Mouse (Mus musculus): ENCODE results near the gene Mrpl12. TPM values are rescaled to one million over a fixed set of nuclear protein-coding genes. Genes with fewer than 3 reads are reported as not detected.

Mrpl12 gene
- 282 and 300 TPM in 2 replicates for polyA plus RNA-seq (2012; rRNA removed)

- DNase-seq: peak; percentile 94
Observed at GRCm38 (mm10) chr11:120484265-120484981, at the start of gene Mrpl12. Gene Mrpl12 (plus strand): TSS chr11:120484613.

GRCm38 (mm10) chr11:120437152-120437856, 47.1 kb upstream of the Mrpl12 start, which contains the start of gene Nploc4:
Gene Nploc4 (minus strand): TSS chr11:120437708.
- Histone ChIP-seq H3K4me3 (ENCODE audit: insufficient read depth, low read depth, low read length) (peak within 1 kb of the TSS; percentile 97), H3K36me3 (ENCODE audit: control insufficient read depth, insufficient read depth, low read length) (no peaks in the 10 kb centered on the region), H3K4me1 (ENCODE audit: control insufficient read depth, insufficient read depth, low read length) (peaks cover 5% of the 10 kb centered on the region; the same call in 1 of the 2 replicates), H3K27me3 (replicated peaks; ENCODE audit: control insufficient read depth, insufficient read depth, low read length) (no peaks in the 10 kb centered on the region), H3K27ac (ENCODE audit: insufficient read depth, low read depth, low read length) (peak within 1 kb of the TSS; percentile 85)
- 3% methylated on average over 68 of the region's 77 CpGs for WGBS
- TF ChIP-seq POLR2A (IDR thresholded peaks at IDR 0.05; ENCODE audit: low read depth, low read length) (peak; percentile 35), CTCF (conservative IDR thresholded peaks at IDR 0.05; ENCODE audit: insufficient read depth, insufficient read length, low read depth, low read length) (no peak)
- peak; percentile 88 for DNase-seq

More at GRCm38 (mm10) chr11:120484265-120484981, at the start of gene Mrpl12:
- under 1% methylated on average over 60 of the region's 60 CpGs for WGBS
- H3K27me3 ChIP-seq (replicated peaks; ENCODE audit: control insufficient read depth, insufficient read depth, low read length): no peaks in the 10 kb centered on the region
- peaks cover 10% of the 10 kb centered on the region; the same call in 1 of the 2 replicates for H3K4me1 ChIP-seq (ENCODE audit: control insufficient read depth, insufficient read depth, low read length)
- H3K4me3 ChIP-seq (ENCODE audit: insufficient read depth, low read depth, low read length): peak within 1 kb of the TSS; percentile 92
- no peaks in the 10 kb centered on the region for H3K36me3 ChIP-seq (ENCODE audit: control insufficient read depth, insufficient read depth, low read length)
- peak within 1 kb of the TSS; percentile 95 for H3K27ac ChIP-seq (ENCODE audit: insufficient read depth, low read depth, low read length)
- TF ChIP-seq POLR2A (IDR thresholded peaks at IDR 0.05; ENCODE audit: low read depth, low read length): peak; percentile 81
- 0 out of 2 replicates have a peak, but pooled peaks have one; percentile 3 for TF ChIP-seq CTCF (conservative IDR thresholded peaks at IDR 0.05; ENCODE audit: insufficient read depth, insufficient read length, low read depth, low read length)

- Histone ChIP-seq H3K27ac (ENCODE audit: insufficient read depth, low read depth, low read length) (peak overlapping the region; percentile 71; the same call in 1 of the 2 replicates), H3K36me3 (ENCODE audit: control insufficient read depth, insufficient read depth, low read length) (no peaks in the 10 kb centered on the region), H3K4me1 (ENCODE audit: control insufficient read depth, insufficient read depth, low read length) (peaks cover 5% of the 10 kb centered on the region; the same call in 1 of the 2 replicates), H3K27me3 (replicated peaks; ENCODE audit: control insufficient read depth, insufficient read depth, low read length) (no peaks in the 10 kb centered on the region), H3K4me3 (ENCODE audit: insufficient read depth, low read depth, low read length) (peak overlapping the region; percentile 97)
- WGBS: 20% methylated on average over 12 of the region's 12 CpGs
- DNase-seq: no peak
- TF ChIP-seq CTCF (conservative IDR thresholded peaks at IDR 0.05; ENCODE audit: insufficient read depth, insufficient read length, low read depth, low read length) (no peak), POLR2A (IDR thresholded peaks at IDR 0.05; ENCODE audit: low read depth, low read length) (no peak)
Observed at GRCm38 (mm10) chr11:120437857-120438385, 46.5 kb upstream of the Mrpl12 start.

- TF ChIP-seq CTCF (conservative IDR thresholded peaks at IDR 0.05; ENCODE audit: insufficient read depth, insufficient read length, low read depth, low read length): no peak
- Histone ChIP-seq H3K27ac (ENCODE audit: insufficient read depth, low read depth, low read length) (no peak within 1 kb of the TSS), H3K4me3 (ENCODE audit: insufficient read depth, low read depth, low read length) (no peak within 1 kb of the TSS), H3K36me3 (ENCODE audit: control insufficient read depth, insufficient read depth, low read length) (no peaks in the 10 kb centered on the region), H3K27me3 (replicated peaks; ENCODE audit: control insufficient read depth, insufficient read depth, low read length) (no peaks in the 10 kb centered on the region), H3K4me1 (ENCODE audit: control insufficient read depth, insufficient read depth, low read length) (no peaks in the 10 kb centered on the region)
- WGBS: 91% methylated on average over 3 of the region's 3 CpGs
- DNase-seq: no peak
Observed at GRCm38 (mm10) chr11:120442344-120442743, 42.1 kb upstream of the Mrpl12 start, which contains the start of gene Tspan10. Gene Tspan10 (plus strand): TSS chr11:120442644.

- no peak for DNase-seq
- WGBS: 69% methylated on average over 3 of the region's 3 CpGs
Observed at GRCm38 (mm10) chr11:120442765-120443280, 41.6 kb upstream of the Mrpl12 start.

GRCm38 (mm10) chr11:120444106-120444505, 40.3 kb upstream of the Mrpl12 start:
- WGBS: 71% methylated on average over 6 of the region's 6 CpGs
- no peak overlapping the region for H3K27ac ChIP-seq (ENCODE audit: insufficient read depth, low read depth, low read length)
- no peak for DNase-seq

More at GRCm38 (mm10) chr11:120442765-120443280, 41.6 kb upstream of the Mrpl12 start:
- TF ChIP-seq POLR2A (IDR thresholded peaks at IDR 0.05; ENCODE audit: low read depth, low read length) (no peak), CTCF (conservative IDR thresholded peaks at IDR 0.05; ENCODE audit: insufficient read depth, insufficient read length, low read depth, low read length) (no peak; the same call in 1 of the 2 replicates)
- no peaks in the 10 kb centered on the region for H3K27me3 ChIP-seq (replicated peaks; ENCODE audit: control insufficient read depth, insufficient read depth, low read length)
- H3K4me3 ChIP-seq (ENCODE audit: insufficient read depth, low read depth, low read length): no peak overlapping the region
- H3K4me1 ChIP-seq (ENCODE audit: control insufficient read depth, insufficient read depth, low read length): no peaks in the 10 kb centered on the region
- no peak overlapping the region for H3K27ac ChIP-seq (ENCODE audit: insufficient read depth, low read depth, low read length)
- no peaks in the 10 kb centered on the region for H3K36me3 ChIP-seq (ENCODE audit: control insufficient read depth, insufficient read depth, low read length)

More at GRCm38 (mm10) chr11:120444106-120444505, 40.3 kb upstream of the Mrpl12 start:
- H3K4me3 ChIP-seq (ENCODE audit: insufficient read depth, low read depth, low read length): no peak overlapping the region
- TF ChIP-seq POLR2A (IDR thresholded peaks at IDR 0.05; ENCODE audit: low read depth, low read length) (no peak), CTCF (conservative IDR thresholded peaks at IDR 0.05; ENCODE audit: insufficient read depth, insufficient read length, low read depth, low read length) (no peak)
- H3K36me3 ChIP-seq (ENCODE audit: control insufficient read depth, insufficient read depth, low read length): no peaks in the 10 kb centered on the region
- H3K4me1 ChIP-seq (ENCODE audit: control insufficient read depth, insufficient read depth, low read length): no peaks in the 10 kb centered on the region
- H3K27me3 ChIP-seq (replicated peaks; ENCODE audit: control insufficient read depth, insufficient read depth, low read length): no peaks in the 10 kb centered on the region

Data from kidney, adult 2 months (tissue).